8 mouse cellular contexts compared by ENCODE assay signal in genomic region chr5:72503531-72504523, GRCm38 (mm10). TPM values are rescaled to one million over a fixed set of nuclear protein-coding genes. Genes with fewer than 3 reads are reported as not detected.
A peak's percentile ranks its signal among the peaks of the same experiment; 100 is the strongest.
DNase-seq lines count a peak whose midpoint lies in the region; ATAC-seq and TF ChIP-seq lines count a peak whose summit lies in the region.

TSS of gene Corin (minus strand) at chr5:72504473.

- 0 out of 2 replicates have a peak, but pooled peaks have one; percentile 28 for ATAC-seq in intestine, postnatal 0 days
- peak; percentile 46 for ATAC-seq in midbrain, embryonic 15.5 days (replicated peaks)

- H3K4me2 ChIP-seq in intestine, postnatal 0 days (replicated peaks; ENCODE audit: low read depth), result peak within 1 kb of the TSS; percentile 68
- peak within 1 kb of the TSS; percentile 73 for H3K4me2 ChIP-seq in midbrain, embryonic 15.5 days

- WGBS in intestine, postnatal 0 days, result 1% methylated on average over 64 of the region's 64 CpGs
- 2% methylated on average over 64 of the region's 64 CpGs for WGBS in midbrain, embryonic 15.5 days

- H3K27ac ChIP-seq in testis, adult 2 months (ENCODE audit: control insufficient read depth, insufficient read depth, low read depth, low read length), result peak within 1 kb of the TSS; percentile 65
- no peak within 1 kb of the TSS for H3K27ac ChIP-seq in intestine, postnatal 0 days (ENCODE audit: low read depth, low read length)
- no peak within 1 kb of the TSS for H3K27ac ChIP-seq in midbrain, embryonic 15.5 days

- no peak within 1 kb of the TSS; the same call in 1 of the 2 replicates for H3K9ac ChIP-seq in intestine, postnatal 0 days (ENCODE audit: low read depth, low read length)
- H3K9ac ChIP-seq in midbrain, embryonic 15.5 days, result peak within 1 kb of the TSS; percentile 18; the same call in 1 of the 2 replicates

- DNase-seq in testis, postnatal 14 days (ENCODE audit: low spot score), result no peak
- DNase-seq in heart, adult 11 months, result peak; percentile 90
- DNase-seq in frontal cortex, adult 2 months (ENCODE audit: extremely low spot score in 1 of 2, low spot score in 1 of 2), result no peak
- DNase-seq in cerebellum, adult 9-10 months, result no peak
- no peak for DNase-seq in frontal cortex, postnatal 25 days (ENCODE audit: low spot score in 2 of 2)

- no peaks in the 10 kb centered on the region for H3K9me3 ChIP-seq in intestine, postnatal 0 days (ENCODE audit: control insufficient read depth)
- H3K9me3 ChIP-seq in midbrain, embryonic 15.5 days, result no peaks in the 10 kb centered on the region

- no peaks in the 10 kb centered on the region for H3K27me3 ChIP-seq in testis, adult 2 months (ENCODE audit: control insufficient read depth, insufficient read depth, low read length)
- peaks cover 29% of the 10 kb centered on the region for H3K27me3 ChIP-seq in intestine, postnatal 0 days (replicated peaks; ENCODE audit: control insufficient read depth, insufficient read depth, low read length)
- peaks cover 30% of the 10 kb centered on the region for H3K27me3 ChIP-seq in midbrain, embryonic 15.5 days (replicated peaks)

- H3K4me3 ChIP-seq in testis, adult 2 months (ENCODE audit: control insufficient read depth, low read depth, low read length), result peak within 1 kb of the TSS; percentile 81
- peak within 1 kb of the TSS; percentile 40 for H3K4me3 ChIP-seq in intestine, postnatal 0 days (ENCODE audit: low read depth, low read length)
- H3K4me3 ChIP-seq in midbrain, embryonic 15.5 days, result peak within 1 kb of the TSS; percentile 38

- H3K36me3 ChIP-seq in testis, adult 2 months (ENCODE audit: control insufficient read depth, insufficient read depth, low read length), result no peaks in the 10 kb centered on the region
- H3K36me3 ChIP-seq in intestine, postnatal 0 days (ENCODE audit: control insufficient read depth, insufficient read depth), result no peaks in the 10 kb centered on the region
- H3K36me3 ChIP-seq in midbrain, embryonic 15.5 days (replicated peaks), result no peaks in the 10 kb centered on the region

- no peak for TF ChIP-seq CTCF in testis, adult 2 months (IDR thresholded peaks at IDR 0.05; ENCODE audit: control insufficient read depth, insufficient read depth, insufficient replicate concordance, low read depth, low read length)
- TF ChIP-seq CTCF in intestine, postnatal 0 days (IDR thresholded peaks at IDR 0.05; ENCODE audit: low read depth), result no peak

- TF ChIP-seq POLR2A in testis, adult 2 months (IDR thresholded peaks at IDR 0.05; ENCODE audit: control insufficient read depth, low read depth, low read length), result 0 out of 2 replicates have a peak, but pooled peaks have one; percentile 44

- H3K4me1 ChIP-seq in testis, adult 2 months (ENCODE audit: control insufficient read depth, insufficient read depth, low read length), result peaks cover 17% of the 10 kb centered on the region
- no peaks in the 10 kb centered on the region for H3K4me1 ChIP-seq in intestine, postnatal 0 days (replicated peaks; ENCODE audit: control insufficient read depth, insufficient read depth, low read length)
- peaks cover 13% of the 10 kb centered on the region; the same call in 1 of the 2 replicates for H3K4me1 ChIP-seq in midbrain, embryonic 15.5 days

RNA-seq across cellular contexts. Expression of gene Corin, which starts in this region (rescaled TPM):
- 6.4 and 11.2 TPM in 2 replicates for polyA plus RNA-seq in testis, adult 2 months (2012; rRNA removed)
- polyA plus RNA-seq in intestine, postnatal 0 days (2015; fragmentation: Nextera tagmentation; extraction: Ambion mirVana), result 0.09 TPM in 2 replicates
- polyA plus RNA-seq in midbrain, embryonic 15.5 days (2015; fragmentation: Nextera tagmentation; extraction: Ambion mirVana), result 1.1 and 1.2 TPM in 2 replicates
- polyA plus RNA-seq in frontal cortex, adult 2 months (2012; rRNA removed), result 0.08 and 0.14 TPM in 2 replicates

Comparison
In these comparisons a context has a peak if more than half of its experiments do, and no peak if none do; other contexts are left out.
1. Peak in ATAC-seq, H3K4me3 ChIP-seq and H3K4me2 ChIP-seq in intestine, postnatal 0 days; RNA of the gene not detected or under 1 TPM.